Mouse (Mus musculus) telencephalon, adult 2 months (tissue): ENCODE results near the gene Txlng.
"Not testable (repeated sequence)": the region's sequence is repeated elsewhere in the genome, so short reads cannot be mapped to it uniquely, and the experiment has no call there.

Source experiments
- DNase-seq: peaks from one replicate; pipeline ENCODE4 v3.0.0-alpha.2; 2011; ENCODE audit warnings: low read depth, low spot score

The Txlng gene

DNA sequence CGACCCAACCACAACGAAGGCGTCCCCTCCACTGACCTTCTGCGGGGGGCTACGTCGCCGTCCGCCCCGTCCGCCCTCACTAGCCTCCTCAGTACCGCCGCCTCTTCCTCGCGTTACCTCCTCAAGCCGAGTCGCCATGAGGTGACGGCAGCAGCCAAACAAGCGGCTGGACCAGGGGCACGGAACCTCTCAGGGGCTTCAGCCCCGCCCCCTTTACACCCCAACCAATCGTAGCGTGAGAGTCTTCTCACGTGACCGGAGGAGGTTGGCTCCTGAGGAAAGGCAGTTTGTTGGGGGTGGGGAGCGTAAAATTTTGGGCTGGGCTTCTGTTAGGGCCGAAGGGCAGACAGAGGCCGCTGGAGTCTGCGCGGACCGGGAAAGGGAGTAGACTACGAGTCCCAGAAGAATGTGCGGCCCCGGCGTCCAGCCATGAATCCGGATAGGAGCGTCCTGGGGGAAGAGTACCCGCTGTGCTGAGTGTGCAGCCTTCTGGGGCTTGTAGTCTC lies at the start of gene Txlng:
Txlng (minus strand) TSS at position 252 of the 506 bp plus-strand sequence.
- peak; percentile 96 for DNase-seq

DNA sequence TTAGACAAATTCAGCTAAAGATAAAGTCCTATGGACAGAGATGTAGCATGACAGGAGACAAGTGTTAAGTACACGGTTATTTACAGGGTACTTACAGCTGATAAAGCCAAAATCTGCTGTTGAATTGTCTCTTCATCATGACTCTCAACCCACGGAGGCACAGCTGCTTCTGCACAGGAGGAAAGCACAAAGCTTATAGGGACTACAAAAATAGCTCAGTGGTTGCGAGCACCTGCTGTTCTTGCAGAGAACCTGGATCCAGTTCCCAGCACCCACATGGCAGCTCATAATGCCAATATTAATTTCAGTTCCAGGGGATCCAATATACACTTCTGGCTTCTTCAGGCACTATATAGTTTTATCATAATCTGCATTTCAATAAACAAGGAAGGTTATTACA lies 49.0 kb upstream of the Txlng start:
- DNase-seq, result no peak

DNA sequence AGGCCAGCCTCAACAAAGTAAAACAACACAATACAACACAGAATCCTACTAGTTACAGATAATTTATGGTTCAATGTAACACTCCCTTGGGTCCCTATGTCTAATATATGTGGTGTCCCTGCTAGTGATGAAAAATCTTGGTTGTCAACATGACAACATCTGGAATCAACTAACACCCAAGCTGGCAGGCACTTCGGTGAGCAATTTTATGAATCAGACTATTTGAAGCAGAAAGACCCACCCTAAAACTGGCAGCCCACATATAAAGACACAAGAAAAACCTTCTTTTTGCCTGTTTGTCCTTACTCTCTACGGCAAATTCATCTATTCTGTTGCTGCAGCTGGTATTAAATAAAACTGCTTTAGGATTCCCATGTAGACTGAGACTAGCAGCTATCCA lies 44.5 kb upstream of the Txlng start:
- DNase-seq, result no peak

DNA sequence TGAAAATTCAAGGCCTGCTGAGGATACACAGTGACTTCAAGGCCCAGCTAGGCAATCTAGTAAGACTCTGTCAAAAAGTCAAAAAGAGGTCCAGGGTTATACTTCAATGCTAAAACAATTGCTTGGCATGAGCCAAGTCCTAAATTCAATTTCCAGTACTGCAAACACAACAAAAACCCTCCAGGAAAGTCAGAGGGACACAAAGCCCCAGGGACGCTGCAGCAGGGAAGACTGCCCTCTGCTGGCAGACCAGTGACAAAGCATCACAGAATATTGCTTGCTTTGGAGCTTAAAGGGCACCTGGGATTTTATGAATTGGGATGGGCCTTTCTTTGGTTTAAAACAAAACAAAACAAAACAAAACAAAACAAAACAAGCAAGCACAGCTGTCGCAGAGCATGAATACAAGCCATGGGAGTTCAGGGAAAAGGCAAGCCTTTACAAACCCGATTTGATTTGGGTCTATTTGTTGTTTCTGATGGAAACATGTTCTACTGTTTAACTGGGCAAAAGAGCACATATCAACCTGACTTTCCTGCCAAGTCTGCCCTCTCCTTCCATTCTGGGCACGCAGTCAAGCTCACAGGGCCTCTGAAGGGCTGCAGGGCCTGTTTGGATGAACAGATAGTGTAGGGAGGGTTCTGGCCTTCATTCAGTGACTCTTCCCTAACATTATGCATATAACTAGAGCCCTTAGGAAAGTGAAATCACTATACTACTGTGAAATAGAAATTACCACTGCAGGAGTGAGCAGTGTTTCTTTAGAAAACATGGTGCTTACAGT lies 42.7 kb upstream of the Txlng start:
- no peak for DNase-seq

DNA sequence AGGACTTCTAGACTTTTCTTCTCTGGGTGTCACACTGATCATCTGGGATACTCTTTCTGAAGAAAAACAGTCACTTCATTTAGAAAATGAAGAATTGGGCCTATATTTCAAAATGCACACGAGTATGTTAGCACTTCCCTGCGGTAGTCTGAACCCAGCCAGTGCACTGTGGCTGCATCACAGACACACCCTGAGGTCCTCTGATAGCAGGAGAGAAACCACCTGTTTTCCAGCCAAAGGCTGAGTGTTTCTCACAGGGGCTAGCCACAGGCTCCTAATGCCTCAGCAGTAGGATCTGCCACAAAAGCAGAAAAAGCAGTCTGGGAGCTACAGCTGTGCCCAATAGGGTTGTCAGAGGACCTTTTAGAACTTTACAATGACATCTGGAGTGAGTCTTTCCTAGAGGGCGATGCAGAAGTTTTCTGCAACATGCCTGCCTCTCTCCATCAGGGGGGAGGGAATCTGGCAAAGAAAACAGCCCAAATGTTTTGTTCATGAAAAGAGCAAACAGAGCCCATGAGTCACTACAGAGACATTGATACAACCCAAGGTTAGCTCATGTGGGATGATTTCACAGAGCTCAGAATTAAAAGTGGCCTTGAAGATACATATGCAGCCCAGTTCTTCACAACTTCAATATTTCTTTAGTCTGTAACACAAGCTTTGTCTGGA lies 39.2 kb upstream of the Txlng start:
- no peak for DNase-seq

DNA sequence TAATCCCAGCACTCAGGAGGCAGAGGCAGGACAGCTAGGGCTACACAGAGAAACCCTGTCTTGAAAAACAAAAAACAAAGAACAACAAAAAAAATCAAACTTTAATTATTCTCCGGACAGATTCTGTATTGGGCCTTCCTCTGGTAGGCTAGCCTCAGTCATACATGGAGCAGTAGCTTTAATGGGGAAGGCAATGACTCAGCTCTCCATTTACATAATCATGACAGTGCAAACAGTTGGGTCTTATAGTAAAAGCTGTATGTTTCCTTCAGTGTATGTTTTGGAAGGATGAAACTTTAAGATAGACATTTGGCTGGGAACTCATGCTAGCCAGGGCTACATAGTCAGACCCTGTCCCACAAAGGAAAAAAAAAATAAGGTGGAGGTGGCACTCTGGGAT lies 19.4 kb upstream of the Txlng start:
- no peak for DNase-seq

DNA sequence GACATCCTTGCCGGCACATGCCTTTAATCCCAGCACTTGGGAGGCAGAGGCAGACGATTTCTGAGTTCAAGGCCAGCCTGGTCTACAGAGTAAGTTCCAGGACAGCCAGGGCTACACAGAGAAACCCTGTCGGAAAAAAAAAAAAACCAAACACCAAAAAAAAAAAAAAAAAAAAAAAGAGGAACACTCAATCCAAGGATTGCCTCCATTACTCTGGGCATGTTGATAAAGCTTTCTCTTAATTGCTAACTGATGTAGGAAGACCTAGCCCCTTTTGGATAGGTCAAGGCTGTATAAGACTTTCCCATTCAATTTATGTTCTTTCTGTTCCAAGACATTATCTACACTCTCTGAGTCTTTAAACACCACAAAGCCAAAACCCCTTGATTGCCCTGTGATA lies 16.3 kb upstream of the Txlng start:
- no peak for DNase-seq

DNA sequence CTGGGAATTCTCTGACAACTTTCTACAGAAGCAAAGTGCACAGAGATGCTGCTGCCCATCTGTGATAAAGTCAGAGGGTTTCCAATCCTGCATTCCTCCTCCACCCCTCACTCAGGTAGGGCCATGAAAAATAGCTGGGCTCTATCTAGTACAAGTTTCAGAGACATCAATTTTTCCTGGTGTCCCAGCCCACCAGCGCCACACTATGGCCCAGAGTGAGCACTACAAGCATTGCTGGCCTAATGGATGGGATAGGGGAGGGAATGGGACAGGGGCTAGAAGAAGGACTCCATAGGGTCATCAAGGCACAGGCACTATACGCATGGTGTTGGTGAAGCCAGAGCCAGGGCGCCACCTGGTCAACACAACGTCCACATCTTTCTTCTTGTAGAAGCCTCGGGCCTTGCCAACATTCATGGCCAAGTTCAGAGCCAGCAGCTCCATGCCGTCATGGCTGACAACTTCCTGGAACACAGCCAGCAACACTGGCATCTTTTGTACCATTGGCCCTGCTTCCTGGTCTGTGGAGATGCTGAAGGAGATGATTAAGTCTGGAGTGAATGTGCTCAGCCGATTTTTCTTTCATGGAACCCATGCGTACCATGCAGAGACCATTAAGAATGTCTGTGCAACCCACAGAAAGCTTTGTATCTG lies 15.3 kb upstream of the Txlng start:
- no peak for DNase-seq

DNA sequence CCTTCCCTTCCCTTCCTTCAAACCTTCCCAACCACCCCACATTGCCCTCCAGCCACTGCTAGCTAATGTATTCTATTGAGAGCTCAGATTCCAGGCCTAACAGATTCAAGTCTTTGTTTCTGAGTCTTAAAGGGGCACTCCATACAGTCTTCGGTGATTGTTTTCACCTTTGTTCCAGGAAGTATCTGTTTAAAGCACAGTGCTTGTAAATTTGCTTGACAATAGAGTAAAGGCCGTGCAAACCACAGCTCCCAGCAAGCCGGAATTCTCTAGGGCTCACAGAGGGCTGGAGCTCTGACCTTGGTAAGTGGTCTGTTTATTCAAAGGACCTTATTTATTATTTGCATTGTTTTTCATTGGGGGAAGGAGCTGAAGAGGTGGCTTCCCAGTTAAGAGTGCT lies 2.8 kb upstream of the Txlng start:
- no peak for DNase-seq

DNA sequence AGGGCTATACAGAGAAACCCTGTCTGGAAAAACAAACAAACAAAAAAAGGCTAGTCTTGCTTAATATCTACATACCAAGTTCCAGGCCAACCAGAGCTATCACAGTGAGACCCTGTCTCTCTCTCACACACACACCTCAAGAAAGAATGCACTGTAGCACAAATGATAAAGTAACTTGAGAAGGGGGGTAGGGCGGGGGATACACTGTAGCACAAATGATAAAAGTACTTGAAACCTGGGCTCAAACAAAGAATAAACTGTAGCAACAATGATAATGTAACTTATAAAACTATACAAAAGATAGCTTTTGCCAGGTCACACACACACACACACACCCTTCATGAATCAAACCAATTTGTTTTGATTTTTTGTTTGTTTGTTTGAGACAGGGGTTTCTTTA lies 2.3 kb upstream of the Txlng start:
- no peak for DNase-seq

DNA sequence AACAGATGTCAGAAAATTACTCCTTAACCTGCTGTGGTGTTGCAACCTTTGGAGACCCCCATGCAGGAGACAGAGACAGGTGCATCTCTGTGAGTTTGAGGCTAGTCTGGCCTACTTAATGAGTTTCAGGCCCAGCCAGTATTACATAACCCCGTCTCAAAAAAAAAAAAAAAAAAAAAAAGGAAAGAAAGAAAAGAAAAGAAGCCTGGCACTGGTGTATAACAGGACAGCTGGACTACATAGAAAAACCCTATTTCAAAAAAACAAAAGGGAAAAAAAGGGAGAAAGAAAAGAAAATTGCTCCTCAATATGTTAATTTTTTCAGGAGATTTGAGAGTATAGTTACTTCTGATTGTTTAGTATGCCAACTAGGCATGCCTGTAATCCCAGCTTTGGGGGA lies 1.8 kb upstream of the Txlng start:
- no peak for DNase-seq

DNA sequence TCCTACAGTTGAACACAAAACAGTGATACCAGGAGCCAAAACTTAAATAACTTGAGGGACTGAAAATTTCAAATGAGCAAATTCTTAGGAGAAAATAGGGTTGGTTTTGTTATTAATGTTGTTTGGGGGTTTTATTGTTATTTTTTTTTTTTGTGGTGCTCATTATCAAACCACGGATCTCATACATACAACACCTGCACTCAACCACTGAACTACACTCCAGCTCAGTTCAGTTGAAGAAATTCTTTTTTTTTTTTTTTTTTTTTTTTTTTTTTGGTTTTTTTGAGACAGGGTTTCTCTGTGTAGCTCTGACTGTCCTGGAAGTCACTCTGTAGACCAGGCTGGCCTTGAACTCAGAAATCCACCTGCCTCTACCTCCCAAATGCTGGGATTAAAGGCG lies 1.1 kb upstream of the Txlng start:
- not testable (repeated sequence) for DNase-seq

DNA sequence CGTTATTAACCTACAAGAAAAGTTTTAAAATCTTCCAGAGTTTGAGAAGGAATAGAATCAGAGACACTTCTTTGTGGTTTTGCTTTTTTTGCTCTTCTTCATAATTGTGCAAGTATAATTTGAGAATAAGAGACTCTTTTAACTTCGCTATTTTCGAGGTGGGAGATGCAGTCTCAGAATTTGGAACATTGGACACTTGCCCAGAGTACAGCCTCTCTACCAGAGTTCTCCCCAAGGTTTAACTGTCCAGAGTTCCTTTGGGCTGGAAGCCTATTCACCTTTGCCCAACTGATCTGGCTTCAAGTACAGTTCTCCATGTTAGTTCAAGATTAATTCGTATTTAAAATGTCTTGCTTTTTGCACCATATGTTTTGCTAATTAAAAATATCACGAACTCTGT lies 487 bp upstream of the Txlng start:
- no peak for DNase-seq

DNA sequence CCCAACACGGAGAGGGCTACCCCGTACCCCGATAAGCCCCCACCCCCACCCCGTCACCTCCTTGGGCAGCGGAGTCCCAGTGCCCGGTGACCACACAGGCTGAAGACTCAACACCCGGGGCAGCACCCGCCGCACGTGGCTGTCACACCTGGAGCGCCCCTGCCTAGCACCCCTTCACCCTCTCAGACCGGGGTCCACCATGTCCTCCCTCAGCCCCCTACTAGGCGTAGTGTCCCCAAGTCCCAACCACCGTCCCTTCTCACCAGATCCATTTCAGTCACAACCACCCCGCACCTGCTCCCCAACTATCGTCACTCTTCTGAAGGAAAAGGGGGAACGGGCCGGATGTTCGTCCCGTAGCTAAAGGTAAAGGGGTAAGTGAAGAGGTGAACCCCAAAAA lies 471 bp downstream of the Txlng start:
- no peak for DNase-seq

DNA sequence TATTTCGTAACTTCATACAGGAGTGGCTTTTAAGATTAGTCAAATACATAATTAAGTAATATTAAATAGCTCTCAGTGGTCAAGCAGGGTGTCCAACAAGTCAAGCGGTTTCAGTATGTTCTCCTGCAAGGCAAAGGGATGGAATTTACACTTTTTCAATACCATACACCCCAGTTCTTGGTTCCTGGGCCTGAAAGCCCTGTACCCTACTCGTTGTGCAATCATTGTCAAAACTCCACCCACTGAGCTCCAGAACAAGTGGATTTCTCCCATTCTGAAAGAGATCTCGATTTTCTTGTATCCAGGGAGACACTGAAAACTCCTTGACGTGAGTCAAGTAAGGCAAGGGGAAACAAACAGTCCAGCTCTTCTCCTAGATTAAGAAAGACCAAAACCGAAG lies 1.2 kb downstream of the Txlng start:
- no peak for DNase-seq

DNA sequence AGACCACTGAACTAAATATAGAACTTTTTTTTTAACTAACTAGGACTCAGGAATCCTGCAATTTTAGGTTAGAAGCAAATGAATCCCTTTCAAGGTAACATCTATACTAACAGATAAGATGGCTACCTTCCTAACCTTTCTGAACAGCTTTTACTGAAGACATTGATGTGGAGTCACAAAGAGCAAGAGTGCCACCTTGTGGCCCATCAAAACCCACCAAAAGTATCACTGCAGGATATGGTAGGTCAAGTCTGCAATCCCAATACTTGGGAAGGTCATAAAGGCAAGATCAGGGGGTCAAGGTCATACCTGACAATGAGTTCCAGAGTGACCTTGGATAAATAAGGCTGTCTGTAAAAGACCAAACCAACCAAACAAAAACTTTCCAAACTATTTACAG lies 28.9 kb downstream of the Txlng start:
- peak; percentile 15 for DNase-seq

DNA sequence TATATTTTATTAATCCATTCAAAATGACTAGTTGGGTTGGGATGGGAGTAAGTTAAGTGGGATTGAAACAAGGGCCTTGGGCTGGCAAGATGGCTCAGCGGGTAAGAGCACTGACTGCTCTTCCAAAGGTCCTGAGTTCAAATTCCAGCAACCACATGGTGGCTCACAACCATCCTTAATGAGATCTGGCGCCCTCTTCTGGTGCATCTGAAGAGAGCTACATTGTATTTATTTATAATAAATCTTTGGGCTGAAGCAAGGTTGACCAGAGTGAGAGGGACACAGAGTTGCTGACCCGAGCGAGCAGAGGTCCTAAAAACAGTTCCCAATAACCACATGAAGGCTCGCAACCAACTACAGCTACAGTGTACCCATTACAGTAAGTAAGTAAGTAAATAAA lies 37.9 kb downstream of the Txlng start:
- not testable (repeated sequence) for DNase-seq

DNA sequence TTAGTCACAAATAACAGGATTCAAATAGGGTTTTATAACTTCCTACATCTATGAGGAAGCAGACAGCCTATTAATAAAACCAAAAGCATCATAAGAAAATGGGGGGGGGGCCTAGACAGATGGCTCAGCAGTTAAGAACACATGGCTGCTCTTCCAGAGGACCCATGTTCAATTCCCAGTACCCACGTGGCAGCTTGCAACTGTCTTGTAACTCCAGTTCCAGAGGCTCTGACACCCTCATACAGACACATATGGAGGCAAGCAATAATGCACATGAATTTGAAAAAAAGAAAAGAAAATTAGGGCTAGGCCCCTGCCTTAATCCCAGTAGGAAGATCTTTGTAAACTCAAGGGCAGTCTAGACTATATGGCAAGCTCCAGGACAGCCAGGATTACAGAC lies 40.9 kb downstream of the Txlng start:
- no peak for DNase-seq

DNA sequence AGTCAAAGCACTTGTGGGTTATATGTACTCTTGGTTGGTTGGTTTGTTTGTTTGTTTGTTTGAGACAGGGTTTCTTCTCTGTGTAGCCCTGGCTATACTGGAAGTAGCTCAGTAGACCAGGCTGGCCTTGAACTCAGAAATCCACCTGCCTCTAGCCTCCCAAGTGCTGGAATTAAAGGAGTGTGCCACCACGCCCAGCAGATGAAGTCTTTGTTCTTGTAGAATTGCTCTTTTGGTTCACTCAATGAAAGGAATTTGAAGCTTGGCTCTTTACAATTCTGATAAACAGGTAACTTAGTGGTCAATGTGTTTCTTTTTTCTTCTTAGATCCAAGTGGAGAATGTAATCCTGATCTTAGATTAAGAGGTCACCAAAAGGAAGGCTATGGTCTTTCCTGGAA lies 58.5 kb downstream of the Txlng start:
- no peak for DNase-seq

DNA sequence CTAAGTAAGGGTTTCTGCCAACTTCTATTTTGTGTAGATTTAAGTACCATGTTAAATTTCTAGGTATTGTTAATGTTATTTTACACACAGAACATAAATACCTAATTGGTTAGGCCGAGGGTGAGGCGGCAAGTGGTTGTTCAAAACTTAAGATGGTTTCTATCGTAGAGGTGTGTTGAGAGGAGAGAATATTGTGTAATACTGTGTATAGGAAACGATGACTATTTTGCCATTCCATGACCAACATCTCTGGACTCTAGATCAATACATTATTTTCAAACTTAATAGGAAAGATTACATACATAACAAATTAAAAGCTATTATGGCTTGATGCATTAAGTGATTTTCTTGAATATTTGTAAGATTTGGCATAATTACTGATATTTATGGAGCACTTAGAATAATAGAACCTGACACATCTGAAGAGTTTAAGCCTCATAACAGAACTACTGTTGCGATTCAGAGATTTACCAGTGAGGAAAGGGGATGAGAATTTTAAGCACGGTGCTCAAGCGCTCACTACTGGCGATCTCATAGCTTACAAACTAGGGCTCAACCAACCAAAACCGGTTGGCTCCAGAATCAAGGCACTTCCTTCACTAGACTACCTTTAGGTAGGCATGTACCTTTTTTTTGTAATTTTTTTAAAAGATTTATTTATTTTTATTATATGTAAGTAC lies 67.4 kb downstream of the Txlng start:
- DNase-seq, result no peak

DNA sequence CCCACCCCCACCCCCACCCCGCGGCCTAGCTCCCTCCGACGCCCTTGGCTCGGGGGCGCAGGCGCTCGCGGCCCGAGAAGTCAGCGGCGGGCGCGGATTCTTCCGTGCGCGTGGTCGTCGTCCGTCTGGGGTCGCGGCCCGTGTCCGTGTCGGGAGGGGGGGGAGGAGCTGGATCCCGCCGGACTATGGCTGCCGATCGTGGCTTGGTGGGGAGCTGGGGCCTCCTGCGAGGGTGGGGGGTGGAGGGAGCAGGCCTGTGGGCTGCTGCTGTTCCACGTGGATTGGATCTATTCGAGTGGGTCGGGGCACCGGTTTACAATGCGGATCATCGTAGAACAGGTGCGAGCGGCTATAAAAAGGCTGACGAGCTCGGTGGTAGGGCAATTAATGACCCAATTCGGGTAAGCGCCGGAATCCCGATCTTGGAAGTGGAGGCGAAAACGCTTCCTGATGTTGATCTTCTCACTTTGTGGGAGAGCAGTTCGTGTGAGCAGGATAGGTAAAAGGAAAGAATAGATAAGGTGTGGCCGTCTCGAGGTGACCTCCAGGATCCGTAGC lies 68.2 kb downstream of the Txlng start:
- DNase-seq, result no peak
